Mouse (Mus musculus): Measurements from ENCODE around the gene Daam1.

Gene Daam1

GRCm38 (mm10) chr12:71863846-71864543, 33.1 kb downstream of the Daam1 start:
- CTCF ChIA-PET = interaction anchor here (0.6 kb wide), 1 partner anchor 251 kb away, joined by 3 read pairs; no protein-coding TSS in a partner anchor

- CTCF ChIA-PET = interaction anchor here (0.6 kb wide), 1 partner anchor 251 kb away, joined by 3 read pairs; no protein-coding TSS in a partner anchor
Observed at GRCm38 (mm10) chr12:71864544-71864897, 33.6 kb downstream of the Daam1 start.

- CTCF ChIA-PET = no interaction called here
Observed at GRCm38 (mm10) chr12:71865937-71866336, 35.1 kb downstream of the Daam1 start.

GRCm38 (mm10) chr12:71867345-71868240, 36.7 kb downstream of the Daam1 start:
- CTCF ChIA-PET = no interaction called here

- CTCF ChIA-PET = no interaction called here
Observed at GRCm38 (mm10) chr12:71870644-71871043, 39.8 kb downstream of the Daam1 start.

- CTCF ChIA-PET = interaction anchor here (0.7 kb wide), 1 partner anchor 146 kb away, joined by 4 read pairs; no protein-coding TSS in a partner anchor
Observed at GRCm38 (mm10) chr12:71872330-71872729, 41.5 kb downstream of the Daam1 start.

- CTCF ChIA-PET = no interaction called here
Observed at GRCm38 (mm10) chr12:71874561-71874960, 43.7 kb downstream of the Daam1 start.

- CTCF ChIA-PET = no interaction called here
Observed at GRCm38 (mm10) chr12:71874984-71875383, 44.1 kb downstream of the Daam1 start.

- CTCF ChIA-PET = no interaction called here
Observed at GRCm38 (mm10) chr12:71875761-71876489, 45.0 kb downstream of the Daam1 start.

GRCm38 (mm10) chr12:71880987-71881386, 50.1 kb downstream of the Daam1 start:
- CTCF ChIA-PET = no interaction called here

GRCm38 (mm10) chr12:71881477-71881876, 50.6 kb downstream of the Daam1 start:
- CTCF ChIA-PET = no interaction called here

GRCm38 (mm10) chr12:71883066-71883711, 52.3 kb downstream of the Daam1 start:
- CTCF ChIA-PET = no interaction called here

GRCm38 (mm10) chr12:71885170-71885574, 54.3 kb downstream of the Daam1 start:
- CTCF ChIA-PET = no interaction called here

- CTCF ChIA-PET = no interaction called here
Observed at GRCm38 (mm10) chr12:71885717-71886116, 54.8 kb downstream of the Daam1 start.

- CTCF ChIA-PET = no interaction called here
Observed at GRCm38 (mm10) chr12:71886406-71886805, 55.5 kb downstream of the Daam1 start.

- CTCF ChIA-PET = no interaction called here
Observed at GRCm38 (mm10) chr12:71886941-71887340, 56.1 kb downstream of the Daam1 start.

GRCm38 (mm10) chr12:71888370-71888769, 57.5 kb downstream of the Daam1 start:
- CTCF ChIA-PET = no interaction called here

GRCm38 (mm10) chr12:71889266-71889665, 58.4 kb downstream of the Daam1 start:
- CTCF ChIA-PET = no interaction called here

- CTCF ChIA-PET = no interaction called here
Observed at GRCm38 (mm10) chr12:71890282-71890681, 59.4 kb downstream of the Daam1 start.

GRCm38 (mm10) chr12:71891729-71892355, 61.0 kb downstream of the Daam1 start:
- CTCF ChIA-PET = interaction anchor here (0.7 kb wide), 1 partner anchor 70 kb away, joined by 6 read pairs; no protein-coding TSS in a partner anchor

GRCm38 (mm10) chr12:71892996-71893605, 62.2 kb downstream of the Daam1 start:
- CTCF ChIA-PET = no interaction called here

All from spleen, embryonic (tissue).